Mouse (Mus musculus): ENCODE measurements around the gene Prg2. TPM values are rescaled to one million over a fixed set of nuclear protein-coding genes. Genes with fewer than 3 reads are reported as not detected.

The Prg2 gene
- total RNA-seq, 2 experiments from 2014 or later, result 97.1 TPM; not detected in 1

- no peak for ATAC-seq (replicated peaks; ENCODE audit: poor library complexity, severe bottlenecking)
Observed at GRCm38 (mm10) chr2:84958588-84959264, 21.5 kb upstream of the Prg2 start.

GRCm38 (mm10) chr2:84961300-84961699 lies 19.0 kb upstream of the Prg2 start:
- ATAC-seq (replicated peaks; ENCODE audit: poor library complexity, severe bottlenecking), result no peak

- ATAC-seq (replicated peaks; ENCODE audit: poor library complexity, severe bottlenecking), result no peak
Observed at GRCm38 (mm10) chr2:84961901-84962300, 18.4 kb upstream of the Prg2 start.

GRCm38 (mm10) chr2:84962906-84963507 lies 17.3 kb upstream of the Prg2 start:
- no peak for ATAC-seq (replicated peaks; ENCODE audit: poor library complexity, severe bottlenecking)

- ATAC-seq (replicated peaks; ENCODE audit: poor library complexity, severe bottlenecking), result no peak
Observed at GRCm38 (mm10) chr2:84964111-84964801, 16.0 kb upstream of the Prg2 start.

- ATAC-seq (replicated peaks; ENCODE audit: poor library complexity, severe bottlenecking), result peak; percentile 98
Observed at GRCm38 (mm10) chr2:84967318-84967991, 12.8 kb upstream of the Prg2 start.

GRCm38 (mm10) chr2:84975580-84975979 lies 4.7 kb upstream of the Prg2 start:
- ATAC-seq (replicated peaks; ENCODE audit: poor library complexity, severe bottlenecking), result peak; percentile 52

GRCm38 (mm10) chr2:84987930-84988329 lies 7.7 kb downstream of the Prg2 start, which contains the start of gene Prg3:
Prg3 (plus strand) TSS chr2:84988215.
- ATAC-seq (replicated peaks; ENCODE audit: poor library complexity, severe bottlenecking), result peak; percentile 99

- peak; percentile 41 for ATAC-seq (replicated peaks; ENCODE audit: poor library complexity, severe bottlenecking)
Observed at GRCm38 (mm10) chr2:84996376-84996775, 16.1 kb downstream of the Prg2 start.

- ATAC-seq (replicated peaks; ENCODE audit: poor library complexity, severe bottlenecking), result peak; percentile 86
Observed at GRCm38 (mm10) chr2:84999486-85000181, 19.4 kb downstream of the Prg2 start.

GRCm38 (mm10) chr2:85001497-85001896 lies 21.2 kb downstream of the Prg2 start:
- ATAC-seq (replicated peaks; ENCODE audit: poor library complexity, severe bottlenecking), result no peak

GRCm38 (mm10) chr2:85002575-85002974 lies 22.3 kb downstream of the Prg2 start:
- no peak for ATAC-seq (replicated peaks; ENCODE audit: poor library complexity, severe bottlenecking)

GRCm38 (mm10) chr2:85004341-85004740 lies 24.1 kb downstream of the Prg2 start:
- ATAC-seq (replicated peaks; ENCODE audit: poor library complexity, severe bottlenecking), result no peak

- no peak for ATAC-seq (replicated peaks; ENCODE audit: poor library complexity, severe bottlenecking)
Observed at GRCm38 (mm10) chr2:85006600-85006999, 26.3 kb downstream of the Prg2 start.

GRCm38 (mm10) chr2:85007729-85008128 lies 27.5 kb downstream of the Prg2 start:
- peak; percentile 89 for ATAC-seq (replicated peaks; ENCODE audit: poor library complexity, severe bottlenecking)

- no peak for ATAC-seq (replicated peaks; ENCODE audit: poor library complexity, severe bottlenecking)
Observed at GRCm38 (mm10) chr2:85009212-85009611, 29.0 kb downstream of the Prg2 start.

- no peak for ATAC-seq (replicated peaks; ENCODE audit: poor library complexity, severe bottlenecking)
Observed at GRCm38 (mm10) chr2:85011906-85012604, 31.8 kb downstream of the Prg2 start.

- ATAC-seq (replicated peaks; ENCODE audit: poor library complexity, severe bottlenecking), result no peak
Observed at GRCm38 (mm10) chr2:85012679-85013078, 32.4 kb downstream of the Prg2 start.

GRCm38 (mm10) chr2:85013826-85014587 lies 33.7 kb downstream of the Prg2 start:
- peak; percentile 18; the same call in 1 of the 2 replicates for ATAC-seq (replicated peaks; ENCODE audit: poor library complexity, severe bottlenecking)

All from granulocyte monocyte progenitor cell, adult 5-6 weeks (primary cell).